Mouse (Mus musculus): ENCODE measurements around the gene Usp18. TPM values are rescaled to one million over a fixed set of nuclear protein-coding genes. Genes with fewer than 3 reads are reported as not detected.

The Usp18 gene
- polyA plus RNA-seq, 1 experiment from 2014 or later: 3.3 TPM

- DNase-seq (no peak), ATAC-seq (ENCODE audit: insufficient read depth) (no peak)
- WGBS: 79% methylated on average over 6 of the region's 6 CpGs
- Histone ChIP-seq H3K9me3 (ENCODE audit: low read depth, low read length) (no peaks in the 10 kb centered on the region), H3K36me3 (ENCODE audit: insufficient read depth) (no peaks in the 10 kb centered on the region), H3K27me3 (ENCODE audit: insufficient read depth, low read length) (peaks cover 11% of the 10 kb centered on the region), H3K4me2 (no peak overlapping the region), H3K27ac (ENCODE audit: low read depth) (no peak overlapping the region), H3K4me1 (ENCODE audit: insufficient read depth) (peaks cover 11% of the 10 kb centered on the region), H3K4me3 (ENCODE audit: low read depth, low read length) (no peak overlapping the region), H3K9ac (no peak overlapping the region)
- TF ChIP-seq CTCF (IDR thresholded peaks at IDR 0.05; ENCODE audit: low read depth): no peak
Observed at GRCm38 (mm10) chr6:121215896-121216295, 29.8 kb upstream of the Usp18 start.

DNA sequence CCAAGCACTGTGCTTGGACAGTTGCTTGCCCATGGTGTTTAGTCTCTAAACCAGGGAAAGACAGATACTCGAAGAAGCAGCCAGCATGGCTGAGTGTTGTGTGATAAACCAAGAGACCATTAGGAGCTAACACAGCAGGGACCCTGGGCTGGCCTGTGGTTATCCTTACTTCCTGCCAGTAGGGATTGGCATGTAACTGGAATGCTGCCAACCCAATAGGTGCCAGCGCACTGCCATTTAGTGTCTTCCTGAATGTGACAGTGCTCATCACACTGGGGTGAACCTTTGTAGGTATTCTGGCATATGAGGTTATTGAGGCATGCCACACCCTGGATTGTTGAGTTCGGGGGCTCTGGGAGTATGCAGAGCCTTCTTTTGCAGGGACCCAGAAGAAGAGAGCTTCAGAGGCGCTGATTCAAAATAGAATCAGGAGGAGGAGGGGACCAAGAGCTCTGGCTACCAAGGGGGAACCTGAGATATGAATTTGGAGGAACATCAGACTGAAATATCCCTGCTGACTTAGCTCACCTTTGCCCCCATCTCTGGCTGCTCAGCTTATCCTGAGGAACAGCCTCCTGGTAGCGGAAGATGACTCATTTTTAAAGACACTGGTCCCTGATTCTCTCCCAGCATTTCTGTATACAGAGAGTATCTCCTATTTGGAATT lies 29.0 kb upstream of the Usp18 start:
- DNase-seq (no peak), ATAC-seq (ENCODE audit: insufficient read depth) (no peak)
- H3K9me3 ChIP-seq (ENCODE audit: low read depth, low read length): no peaks in the 10 kb centered on the region
- H3K27ac ChIP-seq (ENCODE audit: low read depth): no peak overlapping the region
- TF ChIP-seq CTCF (IDR thresholded peaks at IDR 0.05; ENCODE audit: low read depth): no peak
- H3K36me3 ChIP-seq (ENCODE audit: insufficient read depth): no peaks in the 10 kb centered on the region
- peaks cover 3% of the 10 kb centered on the region for H3K27me3 ChIP-seq (ENCODE audit: insufficient read depth, low read length)
- WGBS: 80% methylated on average over 5 of the region's 5 CpGs
- peaks cover 6% of the 10 kb centered on the region for H3K4me1 ChIP-seq (ENCODE audit: insufficient read depth)
- H3K9ac ChIP-seq: no peak overlapping the region
- H3K4me3 ChIP-seq (ENCODE audit: low read depth, low read length): no peak overlapping the region
- no peak overlapping the region for H3K4me2 ChIP-seq

- DNase-seq: no peak
- Histone ChIP-seq H3K9me3 (ENCODE audit: low read depth, low read length) (no peaks in the 10 kb centered on the region), H3K4me1 (ENCODE audit: insufficient read depth) (0 out of 2 replicates have a peak, but pooled peaks cover 4% of the 10 kb centered on the region), H3K4me3 (ENCODE audit: low read depth, low read length) (no peak overlapping the region), H3K36me3 (ENCODE audit: insufficient read depth) (no peaks in the 10 kb centered on the region), H3K9ac (no peak overlapping the region), H3K4me2 (no peak overlapping the region), H3K27ac (ENCODE audit: low read depth) (no peak overlapping the region), H3K27me3 (ENCODE audit: insufficient read depth, low read length) (no peaks in the 10 kb centered on the region)
- no peak for ATAC-seq (ENCODE audit: insufficient read depth)
- no peak for TF ChIP-seq CTCF (IDR thresholded peaks at IDR 0.05; ENCODE audit: low read depth)
- WGBS: 86% methylated on average over 7 of the region's 7 CpGs
Observed at GRCm38 (mm10) chr6:121218002-121218401, 27.7 kb upstream of the Usp18 start.

- TF ChIP-seq CTCF (IDR thresholded peaks at IDR 0.05; ENCODE audit: low read depth): no peak
- H3K36me3 ChIP-seq (ENCODE audit: insufficient read depth): no peaks in the 10 kb centered on the region
- no peak overlapping the region for H3K9ac ChIP-seq
- DNase-seq: no peak
- H3K4me3 ChIP-seq (ENCODE audit: low read depth, low read length): no peak overlapping the region
- H3K4me1 ChIP-seq (ENCODE audit: insufficient read depth): 0 out of 2 replicates have a peak, but pooled peaks cover 4% of the 10 kb centered on the region
- no peak overlapping the region for H3K4me2 ChIP-seq
- ATAC-seq (ENCODE audit: insufficient read depth): no peak
- H3K27me3 ChIP-seq (ENCODE audit: insufficient read depth, low read length): no peaks in the 10 kb centered on the region
- 73% methylated on average over 4 of the region's 4 CpGs for WGBS
- no peaks in the 10 kb centered on the region for H3K9me3 ChIP-seq (ENCODE audit: low read depth, low read length)
- no peak overlapping the region for H3K27ac ChIP-seq (ENCODE audit: low read depth)
Observed at GRCm38 (mm10) chr6:121219406-121219805, 26.3 kb upstream of the Usp18 start.

DNA sequence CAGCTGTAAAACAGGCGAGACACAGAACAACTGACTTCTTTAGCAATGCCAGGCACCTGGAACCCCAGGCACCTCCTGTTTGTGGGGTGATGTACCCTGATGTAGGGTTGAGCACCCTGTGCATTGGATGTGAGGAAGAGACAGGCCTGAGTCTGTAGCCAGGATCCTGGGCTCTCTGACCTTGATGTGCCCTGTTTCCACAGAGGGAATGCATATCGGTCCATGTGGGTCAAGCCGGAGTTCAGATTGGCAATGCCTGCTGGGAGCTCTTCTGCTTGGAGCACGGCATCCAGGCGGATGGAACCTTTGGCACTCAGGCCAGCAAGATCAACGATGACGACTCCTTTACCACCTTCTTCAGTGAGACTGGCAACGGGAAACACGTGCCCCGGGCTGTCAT lies 25.5 kb upstream of the Usp18 start:
- no peak for TF ChIP-seq CTCF (IDR thresholded peaks at IDR 0.05; ENCODE audit: low read depth)
- no peak for ATAC-seq (ENCODE audit: insufficient read depth)
- Histone ChIP-seq H3K4me3 (ENCODE audit: low read depth, low read length) (no peak overlapping the region), H3K4me2 (no peak overlapping the region), H3K27ac (ENCODE audit: low read depth) (no peak overlapping the region), H3K27me3 (ENCODE audit: insufficient read depth, low read length) (no peaks in the 10 kb centered on the region), H3K4me1 (ENCODE audit: insufficient read depth) (no peaks in the 10 kb centered on the region), H3K9ac (no peak overlapping the region), H3K36me3 (ENCODE audit: insufficient read depth) (no peaks in the 10 kb centered on the region), H3K9me3 (ENCODE audit: low read depth, low read length) (no peaks in the 10 kb centered on the region)
- 85% methylated on average over 10 of the region's 10 CpGs for WGBS
- no peak for DNase-seq

DNA sequence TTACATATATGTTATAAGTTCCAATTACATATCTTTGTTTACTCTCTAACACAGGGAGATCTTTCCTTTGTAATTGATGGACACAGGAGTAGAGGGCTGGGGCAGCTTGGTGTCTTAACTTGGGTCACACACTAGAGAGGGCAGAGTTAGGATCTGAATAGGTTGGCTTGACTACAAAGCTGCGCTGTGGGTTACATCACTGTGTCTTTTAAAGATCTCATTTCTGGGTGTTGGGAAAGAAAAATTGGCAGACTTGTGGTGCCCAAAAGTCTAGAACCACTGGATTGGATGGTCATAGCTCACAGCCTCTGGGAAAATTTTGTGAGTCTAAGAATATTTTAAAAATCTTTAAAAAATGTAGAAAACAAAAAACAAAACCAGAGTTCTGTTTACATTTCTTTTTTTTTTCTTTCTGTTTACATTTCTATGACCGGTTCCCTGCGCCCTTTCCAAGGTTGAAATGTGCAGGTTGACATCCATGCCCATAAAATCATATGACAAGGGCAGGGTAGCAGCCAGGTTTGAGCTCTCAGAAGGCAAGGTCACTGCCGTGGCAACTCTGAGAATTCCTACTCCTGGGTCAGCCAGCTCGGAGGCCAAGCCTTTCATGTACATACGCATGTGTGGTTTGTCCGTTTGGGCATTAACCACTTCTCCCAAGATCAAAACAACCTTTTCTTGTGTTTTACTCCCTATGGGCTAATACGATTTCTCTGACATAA lies 23.7 kb upstream of the Usp18 start:
- H3K4me1 ChIP-seq (ENCODE audit: insufficient read depth): no peaks in the 10 kb centered on the region
- H3K36me3 ChIP-seq (ENCODE audit: insufficient read depth): no peaks in the 10 kb centered on the region
- H3K9ac ChIP-seq: no peak overlapping the region
- no peak overlapping the region for H3K4me3 ChIP-seq (ENCODE audit: low read depth, low read length)
- ATAC-seq (ENCODE audit: insufficient read depth) (no peak), DNase-seq (no peak)
- WGBS: 70% methylated on average over 8 of the region's 8 CpGs
- no peaks in the 10 kb centered on the region for H3K27me3 ChIP-seq (ENCODE audit: insufficient read depth, low read length)
- no peaks in the 10 kb centered on the region for H3K9me3 ChIP-seq (ENCODE audit: low read depth, low read length)
- H3K27ac ChIP-seq (ENCODE audit: low read depth): no peak overlapping the region
- no peak for TF ChIP-seq CTCF (IDR thresholded peaks at IDR 0.05; ENCODE audit: low read depth)
- no peak overlapping the region for H3K4me2 ChIP-seq

- Histone ChIP-seq H3K27ac (ENCODE audit: low read depth) (no peak overlapping the region), H3K4me1 (ENCODE audit: insufficient read depth) (no peaks in the 10 kb centered on the region), H3K4me3 (ENCODE audit: low read depth, low read length) (no peak overlapping the region), H3K9ac (no peak overlapping the region), H3K36me3 (ENCODE audit: insufficient read depth) (no peaks in the 10 kb centered on the region), H3K9me3 (ENCODE audit: low read depth, low read length) (no peaks in the 10 kb centered on the region), H3K27me3 (ENCODE audit: insufficient read depth, low read length) (no peaks in the 10 kb centered on the region), H3K4me2 (no peak overlapping the region)
- ATAC-seq (ENCODE audit: insufficient read depth) (no peak), DNase-seq (no peak)
- TF ChIP-seq CTCF (IDR thresholded peaks at IDR 0.05; ENCODE audit: low read depth): no peak
- 97% methylated on average over 14 of the region's 14 CpGs for WGBS
Observed at GRCm38 (mm10) chr6:121223001-121223400, 22.7 kb upstream of the Usp18 start.
